Mouse (Mus musculus): ENCODE measurements around the gene Hbs1l.

Hbs1l gene

DNA sequence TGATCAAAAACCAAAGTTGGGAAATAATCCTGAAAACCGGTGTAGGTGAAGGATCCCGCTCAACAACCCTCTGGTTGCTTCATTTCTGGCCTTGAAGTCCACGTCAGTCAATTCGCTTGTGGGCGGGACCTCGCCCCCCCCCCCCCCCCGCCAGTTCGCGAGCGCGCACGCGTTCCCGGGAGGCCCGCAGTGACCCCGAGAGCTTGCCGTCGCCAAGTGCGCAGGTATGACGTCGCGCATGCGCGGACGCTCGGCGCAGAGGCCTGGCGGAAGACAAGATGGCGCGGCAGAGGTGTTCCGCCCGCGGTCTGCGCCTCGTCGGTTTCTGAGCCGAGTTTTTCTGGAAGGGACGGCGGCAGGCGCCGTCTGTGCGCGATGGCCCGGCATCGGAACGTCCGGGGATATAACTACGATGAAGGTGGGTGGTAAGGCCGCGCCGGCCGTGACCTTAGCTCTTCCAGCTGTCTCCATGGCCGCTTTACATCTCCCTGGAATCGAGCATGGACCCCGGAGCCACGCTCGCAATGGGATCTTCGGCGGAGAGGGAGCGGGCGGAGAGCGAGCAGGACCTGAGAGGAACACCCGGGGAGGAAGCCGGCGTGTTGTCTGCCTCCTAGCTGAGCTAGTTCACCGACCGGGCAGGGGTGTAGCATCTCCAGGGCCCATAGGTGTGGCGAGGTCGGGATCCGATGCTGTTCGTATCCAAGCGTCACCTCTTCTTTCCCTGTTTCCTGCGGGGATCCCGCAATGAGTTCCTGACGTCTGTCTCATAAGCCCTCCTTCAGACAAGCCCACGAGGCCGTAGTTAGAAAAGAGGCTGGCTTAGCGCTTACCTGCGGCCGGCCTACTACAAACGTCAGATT, at the start of gene Hbs1l:
Hbs1l (plus strand) TSS at position 221 of the 863 bp plus-strand sequence.
- DNase-seq (ENCODE audit: low spot score in 2 of 2), result peak; percentile 89 to 91

- no peak for DNase-seq (ENCODE audit: low spot score in 2 of 2)
Measured at GRCm38 (mm10) chr10:21248556-21248955, 47.2 kb upstream of the Hbs1l start.

DNA sequence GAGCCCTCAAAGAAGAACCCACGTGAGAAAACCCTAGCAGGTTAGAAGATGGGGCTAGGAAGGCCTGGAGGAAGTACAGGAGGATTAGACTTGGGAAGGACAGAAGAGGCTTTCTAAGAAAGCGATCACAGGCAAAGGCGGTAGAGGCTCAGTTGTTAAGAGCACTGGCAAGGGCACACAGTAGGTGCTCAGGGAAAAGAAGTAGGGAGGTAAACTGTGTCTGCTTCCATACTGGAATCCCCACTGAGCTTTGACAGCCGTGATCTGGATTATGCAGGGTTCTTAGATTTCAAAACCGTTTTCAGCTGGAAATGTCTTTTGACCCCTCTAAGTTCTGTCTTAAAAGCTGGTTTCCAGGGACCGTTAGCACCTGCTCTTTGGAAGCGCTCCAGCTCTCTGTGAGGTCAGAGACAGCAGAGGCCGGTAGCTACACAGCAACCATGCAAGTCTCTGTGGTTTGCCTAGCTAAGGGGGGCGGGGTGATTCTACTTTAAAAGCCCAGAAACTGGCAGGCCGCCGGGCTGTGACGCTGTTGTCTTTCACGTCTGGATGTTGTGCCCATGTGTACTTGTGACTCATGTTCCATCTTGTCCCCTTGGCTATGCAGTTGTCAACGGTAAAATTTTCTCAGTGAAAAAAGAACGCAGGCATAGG, 43.8 kb upstream of the Hbs1l start:
- DNase-seq (ENCODE audit: low spot score in 2 of 2), result no peak

- DNase-seq (ENCODE audit: low spot score in 2 of 2), result no peak
Measured at GRCm38 (mm10) chr10:21252800-21253199, 43.0 kb upstream of the Hbs1l start.

- DNase-seq (ENCODE audit: low spot score in 2 of 2), result no peak
Measured at GRCm38 (mm10) chr10:21254266-21255140, 41.3 kb upstream of the Hbs1l start.

DNA sequence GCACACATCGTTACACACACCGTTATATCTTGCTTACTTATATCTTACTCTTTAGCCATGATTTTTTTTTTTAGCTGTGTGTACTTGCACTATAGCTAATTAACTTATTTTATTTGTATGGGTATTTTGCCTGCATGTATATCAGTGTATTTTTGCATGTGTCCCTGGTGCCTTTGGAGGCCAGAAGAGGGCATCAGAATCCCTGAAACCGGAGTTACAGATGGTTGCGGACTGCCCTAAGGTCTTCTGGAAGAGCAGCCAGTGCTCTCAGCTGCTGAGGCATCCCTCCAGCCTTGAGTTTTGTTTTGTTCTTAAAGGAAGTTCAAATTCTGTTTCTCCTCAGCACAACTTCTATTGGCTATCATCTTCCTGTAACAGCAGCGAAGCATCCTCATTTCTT, 38.5 kb upstream of the Hbs1l start:
- DNase-seq (ENCODE audit: low spot score in 2 of 2), result no peak

- DNase-seq (ENCODE audit: low spot score in 2 of 2), result no peak
Measured at GRCm38 (mm10) chr10:21259649-21260048, 36.1 kb upstream of the Hbs1l start.

- no peak for DNase-seq (ENCODE audit: low spot score in 2 of 2)
Measured at GRCm38 (mm10) chr10:21265188-21265587, 30.6 kb upstream of the Hbs1l start.

- DNase-seq (ENCODE audit: low spot score in 2 of 2), result no peak
Measured at GRCm38 (mm10) chr10:21267452-21267851, 28.3 kb upstream of the Hbs1l start.

DNA sequence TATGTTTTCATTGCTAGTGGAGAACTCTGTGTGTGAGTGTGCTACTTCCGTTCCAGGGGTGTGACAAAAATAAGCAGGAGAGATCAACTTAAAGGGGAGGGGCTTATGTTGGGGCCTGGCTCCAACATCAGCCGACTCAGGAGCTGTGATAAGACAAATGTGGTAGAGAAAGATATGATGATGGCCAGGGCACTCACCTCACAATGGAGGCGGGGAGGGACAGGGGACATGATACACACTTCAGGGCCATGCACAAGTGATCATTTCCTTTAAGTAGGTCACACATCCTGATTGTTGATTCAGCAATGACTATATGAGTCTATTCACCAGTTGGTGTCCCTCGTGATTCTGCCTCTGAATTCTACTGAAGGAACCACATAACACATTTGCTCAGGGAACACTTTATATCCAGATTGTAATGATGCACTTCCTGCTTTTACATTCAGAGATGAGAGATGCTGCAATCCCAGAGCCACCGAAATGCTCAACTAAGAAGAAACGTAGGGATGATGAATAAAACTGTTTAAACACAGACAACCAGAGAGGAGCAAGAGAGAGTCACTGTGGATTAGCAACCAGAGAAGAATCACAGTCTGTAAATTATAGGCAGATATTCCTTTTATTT, 26.9 kb upstream of the Hbs1l start:
- no peak for DNase-seq (ENCODE audit: low spot score in 2 of 2)

DNA sequence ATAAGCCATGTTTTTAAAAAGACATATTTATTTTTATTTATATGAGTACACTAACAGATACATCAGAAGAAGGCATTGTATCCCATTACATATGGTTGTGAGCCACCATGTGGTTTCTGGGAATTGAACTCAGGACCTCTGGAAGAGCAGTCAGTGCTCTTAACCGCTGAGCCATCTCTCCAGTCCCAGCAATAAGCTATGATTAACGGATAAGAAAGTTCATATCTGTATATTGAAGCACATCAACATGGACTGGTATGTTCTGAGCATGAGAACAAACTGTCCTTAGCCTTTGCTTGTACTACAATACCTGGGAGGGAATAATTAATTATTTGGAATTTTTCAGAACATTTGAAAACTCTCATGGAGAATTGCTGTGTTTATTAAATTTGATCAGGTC, 25.9 kb upstream of the Hbs1l start:
- DNase-seq (ENCODE audit: low spot score in 2 of 2), result no peak

DNA sequence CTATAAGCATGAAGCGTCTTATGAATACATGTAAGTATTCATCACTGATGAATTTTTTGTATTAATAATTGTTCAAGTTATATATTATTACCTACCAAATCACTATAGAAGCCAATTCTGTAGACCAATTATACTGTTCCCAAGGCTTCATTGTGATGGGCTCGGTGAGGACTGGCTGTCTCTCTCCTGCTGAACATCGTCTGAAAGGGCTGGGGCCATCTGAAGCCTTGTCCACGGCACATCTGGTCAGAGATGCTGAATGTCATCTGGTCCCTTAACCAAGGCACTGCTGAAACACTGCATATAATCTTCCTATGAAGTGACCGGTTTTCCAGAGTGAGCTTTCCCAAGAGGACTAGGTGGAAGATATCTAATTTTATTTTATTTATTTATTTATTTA, 24.9 kb upstream of the Hbs1l start:
- no peak for DNase-seq (ENCODE audit: low spot score in 2 of 2)

DNA sequence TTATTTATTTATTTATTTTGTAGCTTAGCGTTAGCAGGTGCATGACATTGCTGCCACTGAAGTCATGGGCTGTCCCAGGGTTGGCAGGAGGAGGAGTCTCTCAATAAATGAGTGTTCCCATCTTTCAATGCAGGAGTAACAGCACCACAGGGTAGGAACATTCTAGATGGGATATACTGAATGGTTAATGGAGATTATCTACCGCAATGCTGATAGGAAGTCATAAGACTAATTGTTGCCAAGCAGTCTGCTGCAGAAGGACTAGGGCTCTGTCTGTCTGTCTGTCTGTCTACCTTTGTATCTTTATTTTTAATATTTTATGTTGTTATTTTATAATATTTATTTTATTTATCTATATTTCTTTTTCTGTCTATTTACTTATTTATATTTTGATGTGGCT, 24.5 kb upstream of the Hbs1l start:
- DNase-seq (ENCODE audit: low spot score in 2 of 2), result no peak

DNA sequence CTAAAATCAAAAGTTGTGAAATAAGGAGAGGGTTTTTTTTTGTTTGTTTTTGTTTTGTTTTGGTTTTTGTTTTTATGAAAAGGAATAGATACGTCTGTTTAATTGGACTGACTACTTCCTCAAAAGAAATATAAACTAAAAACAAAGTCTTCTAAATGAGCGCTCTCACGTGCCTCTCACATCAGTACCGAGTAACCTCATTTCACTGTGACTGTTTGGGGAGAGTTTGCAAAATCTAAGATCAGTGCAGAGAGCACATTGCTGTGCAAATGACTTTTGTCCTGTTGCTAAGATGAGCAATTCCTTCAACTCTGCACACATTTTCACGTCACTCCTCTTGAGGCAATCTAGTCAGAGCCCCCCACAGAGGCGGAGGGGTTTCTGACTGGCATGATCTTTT, 24.0 kb upstream of the Hbs1l start:
- DNase-seq (ENCODE audit: low spot score in 2 of 2), result no peak

DNA sequence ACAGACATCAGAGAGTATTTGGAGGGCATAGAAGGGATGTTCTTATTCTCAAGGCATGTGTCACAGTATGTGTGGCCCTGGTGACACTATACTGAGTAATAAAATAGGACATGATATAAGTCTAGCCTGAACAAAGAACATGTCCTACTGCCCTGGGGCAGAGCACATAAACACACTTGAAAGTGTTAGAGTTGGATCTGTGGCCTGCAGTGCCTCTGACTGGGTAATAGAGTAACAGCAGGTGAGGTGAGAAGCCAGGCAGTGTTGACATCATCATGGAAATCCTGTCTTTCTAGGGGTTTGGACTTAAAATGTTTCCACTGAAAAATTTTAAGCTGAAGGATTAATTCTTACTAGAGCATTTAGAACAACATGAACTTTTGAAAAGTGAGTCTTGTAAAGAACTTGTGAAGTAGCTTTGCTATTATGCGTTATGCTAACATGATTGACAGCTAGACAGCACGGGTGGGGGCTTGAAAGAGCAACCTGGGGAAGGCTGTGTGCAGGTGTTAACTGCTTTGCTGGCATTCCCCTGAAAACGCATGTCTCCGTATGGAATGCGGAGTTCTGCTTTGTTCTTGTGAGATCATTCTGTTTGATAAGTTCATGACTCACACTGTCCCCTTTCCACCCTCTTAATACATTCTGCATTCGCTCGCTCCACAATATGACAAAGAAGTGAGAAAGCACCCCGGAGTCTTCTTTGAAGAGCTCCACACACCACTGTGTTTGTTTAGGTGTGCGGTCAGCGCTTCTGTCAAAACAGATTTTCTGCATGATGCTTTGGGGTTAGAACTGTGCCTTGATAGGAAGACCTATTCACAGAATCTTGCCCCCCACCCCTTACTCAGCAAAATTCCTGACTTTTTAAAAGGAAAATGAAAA, 8.3 kb upstream of the Hbs1l start:
- DNase-seq (ENCODE audit: low spot score in 2 of 2), result no peak

DNA sequence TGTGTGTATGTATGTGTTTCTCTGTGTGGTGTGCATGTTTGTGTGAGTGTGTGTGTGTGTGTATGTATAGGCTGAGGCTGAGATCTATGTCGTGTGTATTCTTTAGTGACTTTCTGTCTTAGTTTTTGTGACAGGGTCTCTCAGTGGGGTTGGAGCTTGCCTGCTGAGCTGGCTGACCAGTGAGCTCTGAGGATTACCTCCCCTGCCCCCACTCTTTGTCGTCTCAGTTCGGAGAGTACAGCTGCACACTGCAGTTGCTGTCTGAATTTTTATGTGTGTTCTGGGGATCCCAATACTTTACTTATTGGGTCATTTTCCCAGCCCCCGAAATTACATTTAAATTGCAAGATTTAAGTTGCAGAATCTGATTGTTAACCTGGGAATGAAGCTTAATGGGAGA, 4.6 kb upstream of the Hbs1l start:
- no peak for DNase-seq (ENCODE audit: low spot score in 2 of 2)

- no peak for DNase-seq (ENCODE audit: low spot score in 2 of 2)
Measured at GRCm38 (mm10) chr10:21294217-21294616, 1.6 kb upstream of the Hbs1l start.

DNA sequence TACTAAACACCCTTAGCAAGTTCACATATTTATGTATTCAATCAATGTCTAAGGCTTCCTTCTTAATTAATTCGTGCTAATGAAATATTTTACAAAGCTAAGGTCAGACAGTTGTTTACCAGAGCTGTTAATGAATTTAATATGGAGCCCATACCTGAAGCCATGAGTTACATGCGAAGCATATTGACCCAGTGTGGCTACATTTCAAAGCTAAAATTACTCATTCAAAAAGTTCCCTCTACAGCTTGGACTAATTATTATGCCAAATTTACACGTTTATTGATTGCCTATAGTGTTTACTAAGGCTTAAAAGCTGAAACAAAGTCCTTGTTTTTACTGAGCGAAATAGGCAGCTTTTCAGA, 401 bp upstream of the Hbs1l start:
- DNase-seq (ENCODE audit: low spot score in 2 of 2), result no peak

DNA sequence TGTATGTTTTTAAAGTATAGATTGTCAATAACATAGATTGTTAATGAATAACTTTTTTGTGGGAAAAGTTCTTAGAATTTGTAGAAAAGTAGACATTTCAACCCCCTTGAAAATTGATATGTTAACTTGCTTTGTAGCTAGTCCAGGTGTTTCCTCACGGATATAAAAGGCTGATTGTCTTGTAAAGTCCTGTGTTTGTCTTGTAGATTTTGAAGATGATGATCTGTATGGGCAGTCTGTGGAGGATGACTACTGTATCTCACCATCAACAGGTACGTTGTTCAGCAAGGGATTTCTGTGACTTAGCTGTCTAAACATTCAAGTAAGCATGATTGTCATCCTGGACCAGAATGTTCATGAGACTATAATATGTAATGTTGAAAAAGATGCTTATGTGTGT, 3.2 kb downstream of the Hbs1l start:
- DNase-seq (ENCODE audit: low spot score in 2 of 2), result no peak

DNA sequence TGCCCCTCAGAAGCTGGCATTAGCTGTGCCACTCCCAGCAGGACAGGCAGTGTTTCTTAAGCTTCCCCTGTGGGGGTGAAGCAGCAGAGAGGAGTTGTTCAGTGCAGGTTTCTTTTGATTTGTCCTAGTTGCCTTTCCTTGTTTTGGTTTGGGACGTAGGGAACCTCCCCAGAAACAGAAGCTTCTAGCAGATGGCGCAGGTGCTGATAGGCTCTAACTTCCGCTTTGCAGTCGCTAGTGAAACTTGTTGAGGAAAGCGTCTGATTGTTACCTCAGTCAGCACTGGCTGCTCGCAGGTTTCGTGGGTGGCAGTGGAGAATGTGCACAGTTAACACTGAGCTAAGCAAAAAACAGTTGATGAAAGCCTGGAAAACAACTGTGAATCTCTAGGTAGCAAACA, 6.0 kb downstream of the Hbs1l start:
- no peak for DNase-seq (ENCODE audit: low spot score in 2 of 2)
